Mouse (Mus musculus) kidney, embryonic 16.5 days (tissue): ENCODE measurements around the gene Rps8. TPM values are rescaled to one million over a fixed set of nuclear protein-coding genes. Genes with fewer than 3 reads are reported as not detected.

ENCODE experiments used
- ATAC-seq: fragments of 200-750 bp; cut with Nextera tagmentation; 2 replicates; pipeline ENCODE4 v1.8.0; 2017; ENCODE audit warnings: moderate TSS enrichment; ENCODE audit not compliant: low FRiP score, low TSS enrichment
- H3K27ac ChIP-seq: fragments of 300-500 bp; sonication (generic); 2 replicates; pipeline ENCODE4 v1.5.1; 2014; ENCODE audit warnings: low read length
- H3K27me3 ChIP-seq: fragments of 300-500 bp; sonication (generic); 2 replicates; pipeline ENCODE4 v1.6.1; 2014; ENCODE audit warnings: low read length, control low read depth, mixed read lengths; ENCODE audit not compliant: insufficient read depth
- H3K36me3 ChIP-seq: fragments of 300-500 bp; sonication (generic); 2 replicates; pipeline ENCODE4 v1.6.1; 2014; ENCODE audit warnings: low read length, control low read depth, mixed read lengths; ENCODE audit not compliant: insufficient read depth
- H3K4me1 ChIP-seq: fragments of 300-500 bp; sonication (generic); 2 replicates; pipeline ENCODE4 v1.6.1; 2014; ENCODE audit warnings: low read length, control low read depth, mixed read lengths; ENCODE audit not compliant: insufficient read depth
- H3K4me2 ChIP-seq: fragments of 300-500 bp; sonication (generic); replicated peaks from 2 replicates; pipeline ENCODE4 v1.6.1; 2014; ENCODE audit warnings: low read depth, low read length
- H3K4me3 ChIP-seq: fragments of 300-500 bp; sonication (generic); 2 replicates; pipeline ENCODE4 v1.5.1; 2014; ENCODE audit warnings: mild to moderate bottlenecking, low read length
- H3K9ac ChIP-seq: fragments of 300-500 bp; sonication (generic); replicated peaks from 2 replicates; pipeline ENCODE4 v1.6.1; 2014; ENCODE audit warnings: low read length
- H3K9me3 ChIP-seq: fragments of 300-500 bp; sonication (generic); 2 replicates; pipeline ENCODE4 v1.6.1; 2016; ENCODE audit warnings: low read length, control low read depth
- WGBS: fragments of 180-500 bp; shearing (Covaris S2); extraction: QIAGEN DNeasy Blood & Tissue Kit; methylation state at CpG from one replicate; pipeline ENCODE4 v1.1.7; 2014; 5-methylcytosine and 5-hydroxymethylcytosine counted together
- polyA plus RNA-seq: library from polyadenylated mRNA; unstranded; fragments of >200 nt; fragmentation: Nextera tagmentation; extraction: Ambion mirVana; gene quantifications from 2 replicates; pipeline ENCODE4 v1.2.1, GENCODE M21; 2015

Rps8 gene
- polyA plus RNA-seq, 1 experiment from 2014 or later = 795 TPM

DNA sequence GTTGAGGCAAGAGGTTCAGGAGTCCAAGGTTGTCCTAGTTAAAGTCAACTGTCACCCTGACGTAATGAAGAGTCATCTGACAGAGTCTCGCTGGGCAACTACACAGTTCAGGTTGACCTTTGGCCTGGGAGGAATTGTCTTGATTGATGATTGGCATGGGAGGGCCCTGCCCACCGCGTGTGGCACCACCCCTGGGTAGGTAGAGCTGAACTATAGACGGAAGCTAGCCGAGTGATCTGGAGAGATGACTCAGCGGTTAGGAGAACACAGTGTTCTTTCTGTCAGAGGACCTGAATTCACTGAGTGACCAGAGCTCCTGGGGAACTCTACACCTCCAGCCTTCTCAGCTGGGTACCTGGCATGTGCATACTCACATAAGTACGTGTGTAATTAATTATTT, 20.0 kb downstream of the Rps8 start:
- Histone ChIP-seq H3K27me3 (peaks cover 15% of the 10 kb centered on the region), H3K36me3 (no peaks in the 10 kb centered on the region), H3K4me3 (no peak overlapping the region), H3K4me2 (no peak overlapping the region), H3K27ac (no peak overlapping the region), H3K9me3 (no peaks in the 10 kb centered on the region), H3K9ac (no peak overlapping the region), H3K4me1 (peaks cover 15% of the 10 kb centered on the region)
- 38% methylated on average over 8 of the region's 8 CpGs for WGBS
- ATAC-seq = 0 out of 2 replicates have a peak, but pooled peaks have one; percentile 19

DNA sequence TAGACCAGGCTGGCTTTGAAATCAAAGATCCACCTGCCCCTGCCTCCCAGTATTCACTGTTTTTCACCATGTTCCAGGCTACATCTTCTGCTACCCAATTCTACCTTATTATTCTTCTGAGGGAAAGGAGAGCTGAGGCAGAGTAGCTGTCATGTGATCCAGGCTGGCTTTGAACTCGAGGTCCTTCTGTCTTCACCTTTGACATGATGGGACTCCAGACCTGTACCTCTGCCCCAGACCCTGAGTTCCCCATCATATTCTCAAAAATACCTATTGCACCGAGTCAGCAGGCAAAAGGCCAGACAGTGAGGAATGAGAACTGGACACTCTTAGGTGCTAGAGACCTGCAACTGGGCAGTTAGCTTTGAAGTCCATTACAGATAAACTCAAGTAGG, 21.4 kb downstream of the Rps8 start:
- Histone ChIP-seq H3K27ac (no peak overlapping the region), H3K9me3 (no peaks in the 10 kb centered on the region), H3K9ac (no peak overlapping the region), H3K27me3 (peaks cover 15% of the 10 kb centered on the region), H3K36me3 (no peaks in the 10 kb centered on the region), H3K4me3 (no peak overlapping the region), H3K4me2 (no peak overlapping the region), H3K4me1 (peaks cover 15% of the 10 kb centered on the region)
- 28% methylated on average over 2 of the region's 2 CpGs for WGBS
- no peak for ATAC-seq

DNA sequence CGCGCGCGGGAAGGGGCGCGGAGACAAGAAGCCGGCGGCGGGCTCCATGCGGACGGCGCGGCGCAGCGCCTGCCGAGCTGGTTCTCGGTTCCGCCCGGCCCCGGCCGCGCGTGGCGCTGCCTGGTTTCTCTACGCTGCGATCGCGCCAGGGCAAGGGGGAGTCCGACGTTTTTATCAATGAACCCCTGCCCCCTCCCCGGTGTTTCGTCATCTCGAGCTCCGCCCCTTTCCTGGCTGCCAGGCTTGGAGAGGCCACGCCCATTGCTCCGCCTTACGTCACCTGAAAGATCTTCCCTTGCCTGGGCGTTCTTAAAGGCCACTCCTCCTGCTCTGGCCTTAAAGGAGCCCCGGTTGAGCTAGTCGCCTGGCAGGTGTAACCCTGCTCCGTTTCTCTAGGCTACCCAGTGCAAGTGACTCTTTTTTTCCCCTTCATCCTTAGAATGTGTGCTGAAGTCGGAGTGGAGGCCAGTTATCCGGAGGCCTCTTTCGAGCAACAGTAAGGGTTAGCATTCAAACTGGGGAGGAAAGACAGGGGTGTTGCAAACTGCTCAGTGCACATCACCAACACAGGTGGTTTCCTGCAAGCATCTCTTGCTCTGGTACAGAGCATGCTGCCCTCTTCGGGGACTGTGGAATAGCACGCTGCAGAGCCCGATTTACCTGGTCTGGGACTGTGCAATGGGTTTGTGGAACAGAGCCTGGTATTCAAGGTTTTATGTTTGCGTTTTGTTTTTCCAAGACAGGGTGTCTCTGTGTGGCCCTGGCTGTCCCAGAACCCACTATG, 22.0 kb downstream of the Rps8 start, which contains the start of gene Plk3:
Plk3 (minus strand) TSS at position 147 of the 784 bp plus-strand sequence.
- Histone ChIP-seq H3K4me1 (peaks cover 15% of the 10 kb centered on the region), H3K27me3 (peaks cover 15% of the 10 kb centered on the region), H3K9ac (peak within 1 kb of the TSS; percentile 87), H3K9me3 (no peaks in the 10 kb centered on the region), H3K4me3 (peak within 1 kb of the TSS; percentile 77), H3K36me3 (no peaks in the 10 kb centered on the region), H3K27ac (no peak within 1 kb of the TSS), H3K4me2 (peak within 1 kb of the TSS; percentile 98)
- peak; percentile 93 for ATAC-seq
- 1% methylated on average over 40 of the region's 48 CpGs for WGBS

GRCm38 (mm10) chr4:117133366-117133796, 22.7 kb downstream of the Rps8 start:
- Histone ChIP-seq H3K27me3 (peaks cover 15% of the 10 kb centered on the region), H3K36me3 (peaks cover 4% of the 10 kb centered on the region; the same call in 1 of the 2 replicates), H3K27ac (no peak overlapping the region), H3K9ac (peak overlapping the region; percentile 87), H3K4me2 (peak overlapping the region; percentile 98), H3K4me3 (peak overlapping the region; percentile 77), H3K9me3 (no peaks in the 10 kb centered on the region), H3K4me1 (peaks cover 15% of the 10 kb centered on the region)
- ATAC-seq = peak; percentile 10; the same call in 1 of the 2 replicates
- WGBS = under 1% methylated on average over 42 of the region's 42 CpGs

GRCm38 (mm10) chr4:117132794-117133143, 23.3 kb downstream of the Rps8 start:
- ATAC-seq = no peak
- peaks cover 9% of the 10 kb centered on the region; the same call in 1 of the 2 replicates for H3K36me3 ChIP-seq
- H3K27me3 ChIP-seq = peaks cover 15% of the 10 kb centered on the region
- H3K9me3 ChIP-seq = no peaks in the 10 kb centered on the region
- 27% methylated on average over 11 of the region's 11 CpGs for WGBS
- H3K4me2 ChIP-seq = peak overlapping the region; percentile 98
- peaks cover 15% of the 10 kb centered on the region for H3K4me1 ChIP-seq
- no peak overlapping the region for H3K27ac ChIP-seq
- H3K9ac ChIP-seq = peak overlapping the region; percentile 87
- peak overlapping the region; percentile 77 for H3K4me3 ChIP-seq

DNA sequence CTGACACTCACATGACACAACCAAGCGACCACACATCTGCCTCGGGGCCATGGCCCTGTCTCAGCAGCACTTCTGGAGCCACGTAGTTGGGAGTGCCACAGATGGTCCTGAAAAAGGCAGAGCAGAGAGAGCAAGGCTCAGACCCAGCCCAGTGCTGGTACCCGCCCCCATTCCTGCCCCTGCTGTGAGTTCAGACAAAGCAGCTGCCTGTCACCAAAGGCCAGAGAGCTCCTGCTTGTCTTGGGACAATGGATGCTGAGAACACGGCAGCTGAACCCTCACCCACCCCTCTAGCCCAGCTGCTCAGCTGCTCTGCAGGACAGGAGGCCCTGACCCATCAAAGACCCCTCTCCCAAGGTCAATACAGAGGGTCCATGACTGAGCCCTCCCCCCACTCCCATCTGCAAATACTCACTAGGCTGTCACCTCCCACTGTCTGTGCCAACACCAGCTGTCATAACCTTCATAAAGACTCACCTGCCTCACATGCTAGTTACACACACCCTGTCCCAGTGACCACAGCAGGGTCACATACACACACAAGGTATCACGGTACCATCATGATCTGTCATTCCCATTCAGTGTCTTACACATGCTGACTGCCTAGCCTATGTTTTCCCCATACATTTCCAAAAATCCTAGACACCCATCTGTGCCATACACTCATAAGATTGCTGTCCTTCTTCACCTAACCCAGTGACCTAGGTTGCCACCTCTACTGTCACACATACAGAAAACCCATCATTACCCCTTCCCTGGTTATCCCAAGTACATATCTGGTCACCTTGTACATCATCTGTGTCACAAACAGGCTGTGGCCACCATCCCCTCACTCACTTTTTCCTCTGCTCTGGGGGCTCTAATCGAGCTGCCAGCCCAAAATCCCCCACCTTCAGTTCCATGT, 23.9 kb downstream of the Rps8 start:
- peak overlapping the region; percentile 87; the same call in 1 of the 2 replicates for H3K9ac ChIP-seq
- WGBS = 38% methylated on average over 7 of the region's 7 CpGs
- H3K9me3 ChIP-seq = no peaks in the 10 kb centered on the region
- no peak for ATAC-seq
- H3K4me2 ChIP-seq = peak overlapping the region; percentile 98; the same call in 1 of the 2 replicates
- H3K27me3 ChIP-seq = peaks cover 15% of the 10 kb centered on the region
- H3K4me3 ChIP-seq = peak overlapping the region; percentile 77
- H3K27ac ChIP-seq = no peak overlapping the region
- peaks cover 15% of the 10 kb centered on the region for H3K4me1 ChIP-seq
- H3K36me3 ChIP-seq = peaks cover 9% of the 10 kb centered on the region; the same call in 1 of the 2 replicates

GRCm38 (mm10) chr4:117131198-117131597, 24.8 kb downstream of the Rps8 start:
- H3K27me3 ChIP-seq = peaks cover 15% of the 10 kb centered on the region
- peaks cover 9% of the 10 kb centered on the region; the same call in 1 of the 2 replicates for H3K36me3 ChIP-seq
- ATAC-seq = no peak
- no peak overlapping the region for H3K27ac ChIP-seq
- no peaks in the 10 kb centered on the region for H3K9me3 ChIP-seq
- H3K4me1 ChIP-seq = peaks cover 19% of the 10 kb centered on the region
- no peak overlapping the region for H3K9ac ChIP-seq
- no peak overlapping the region for H3K4me3 ChIP-seq
- no peak overlapping the region for H3K4me2 ChIP-seq
- WGBS = 88% methylated on average over 6 of the region's 6 CpGs

DNA sequence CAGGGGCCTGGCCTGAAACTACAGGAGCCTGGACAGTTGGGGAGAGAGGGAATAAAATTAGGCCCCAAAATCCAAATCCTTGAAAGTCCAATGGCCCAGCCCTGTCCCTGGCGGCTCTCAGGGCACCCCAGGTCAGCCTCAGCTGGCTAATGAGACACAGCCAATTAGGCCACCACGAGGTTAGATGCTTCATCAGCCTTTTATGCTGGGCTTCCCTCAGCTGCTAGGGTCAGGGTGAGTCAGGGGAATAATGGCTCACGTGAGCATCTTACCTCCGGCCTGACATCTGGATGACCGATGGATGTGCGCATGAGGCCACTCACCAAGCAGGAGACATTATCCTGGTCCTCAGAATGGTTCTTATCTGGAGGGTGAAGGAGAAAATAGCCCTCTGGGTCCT, 25.3 kb downstream of the Rps8 start:
- no peak for ATAC-seq
- 78% methylated on average over 6 of the region's 6 CpGs for WGBS
- H3K27me3 ChIP-seq = peaks cover 15% of the 10 kb centered on the region
- peaks cover 9% of the 10 kb centered on the region; the same call in 1 of the 2 replicates for H3K36me3 ChIP-seq
- no peak overlapping the region for H3K4me2 ChIP-seq
- H3K4me3 ChIP-seq = no peak overlapping the region
- peaks cover 23% of the 10 kb centered on the region for H3K4me1 ChIP-seq
- no peaks in the 10 kb centered on the region for H3K9me3 ChIP-seq
- no peak overlapping the region for H3K27ac ChIP-seq
- no peak overlapping the region for H3K9ac ChIP-seq

DNA sequence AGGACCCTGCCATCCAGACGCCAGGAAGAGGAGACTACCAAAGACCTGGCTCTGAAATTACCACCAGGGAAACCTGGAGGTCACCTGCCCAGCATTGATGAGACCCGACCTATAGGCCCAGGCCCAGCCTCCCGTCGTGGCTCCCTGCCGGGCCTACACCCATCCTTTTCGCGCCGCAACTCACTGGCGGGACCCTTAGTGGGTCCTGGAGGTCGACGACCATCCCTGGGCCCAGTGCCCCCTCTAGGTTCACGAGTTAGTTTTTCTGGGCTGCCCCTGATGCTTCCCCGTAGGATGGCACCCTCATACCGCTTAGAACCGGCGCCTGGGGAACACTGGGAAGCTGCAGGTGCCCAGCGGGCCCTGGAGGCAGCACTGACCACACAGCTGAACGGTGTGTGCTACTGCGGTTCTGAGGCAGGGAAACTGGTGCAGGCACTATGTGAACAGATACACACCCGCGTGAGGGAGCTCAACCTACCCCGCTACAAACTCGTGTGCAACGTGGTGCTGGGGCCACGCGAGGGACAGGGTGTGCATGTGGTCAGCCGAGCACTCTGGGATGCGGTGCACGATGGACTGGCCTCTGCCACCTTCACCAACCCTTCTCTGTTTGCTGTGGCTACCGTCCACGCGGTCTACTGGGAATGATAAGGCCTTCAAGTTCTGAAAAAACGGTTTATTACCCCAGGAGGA, 27.9 kb downstream of the Rps8 start:
- peaks cover 36% of the 10 kb centered on the region for H3K4me1 ChIP-seq
- H3K4me2 ChIP-seq = no peak overlapping the region
- no peak overlapping the region for H3K4me3 ChIP-seq
- H3K27ac ChIP-seq = no peak overlapping the region
- ATAC-seq = no peak
- H3K36me3 ChIP-seq = peaks cover 9% of the 10 kb centered on the region; the same call in 1 of the 2 replicates
- no peak overlapping the region for H3K9ac ChIP-seq
- WGBS = 90% methylated on average over 33 of the region's 33 CpGs
- H3K27me3 ChIP-seq = peaks cover 15% of the 10 kb centered on the region
- no peaks in the 10 kb centered on the region for H3K9me3 ChIP-seq
